Comparison of ENCODE assay signal across 13 mouse cellular contexts in the genomic region with DNA sequence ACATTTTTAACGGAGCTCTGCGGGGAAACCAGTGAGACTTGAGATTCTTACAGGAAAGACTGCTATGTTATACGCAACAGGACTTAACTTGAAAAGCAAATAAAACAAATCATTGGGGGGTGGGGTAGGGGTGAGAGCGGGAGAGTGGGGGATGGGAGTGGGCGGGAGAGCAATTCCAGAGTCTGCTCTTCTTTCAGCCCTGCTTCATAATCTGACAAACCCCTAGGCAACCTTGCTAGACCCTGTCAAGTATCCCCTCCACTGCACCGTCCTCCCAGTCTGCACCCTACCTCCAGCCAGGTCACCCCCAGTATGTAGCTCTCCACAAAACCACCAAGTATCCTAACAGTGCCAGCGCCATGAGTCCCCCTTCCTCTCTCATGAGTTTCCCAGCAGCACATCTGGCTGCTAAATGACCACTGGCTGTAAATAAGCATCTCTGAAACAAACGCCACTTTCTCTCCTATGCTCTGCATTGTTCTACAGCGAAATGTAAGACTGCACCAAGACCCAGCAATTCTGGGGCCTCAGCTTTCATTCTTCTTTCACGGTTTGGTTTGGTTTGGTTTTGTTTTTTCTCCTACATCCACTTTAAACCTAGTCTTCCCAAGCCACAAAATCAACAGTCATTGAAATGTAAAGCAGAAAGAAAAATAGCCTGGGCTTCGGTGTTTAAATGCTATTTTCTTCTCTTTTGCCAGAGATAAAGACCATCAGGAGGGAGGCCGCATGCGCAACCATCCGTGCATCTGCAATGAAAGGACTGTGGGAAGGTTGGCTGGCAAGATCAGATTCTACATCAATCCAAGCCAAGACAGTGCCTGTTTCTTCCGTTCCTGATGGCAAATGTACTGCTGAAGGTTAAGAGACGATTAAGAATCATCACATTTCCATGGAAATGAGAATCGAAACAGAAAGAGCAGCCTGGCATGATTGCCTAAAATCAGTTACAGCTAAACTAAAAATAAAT. TPM values are rescaled to one million over a fixed set of nuclear protein-coding genes. Genes with fewer than 3 reads are reported as not detected.
A peak's percentile ranks its signal among the peaks of the same experiment; 100 is the strongest.
DNase-seq lines count a peak whose midpoint lies in the region; ATAC-seq lines count a peak whose summit lies in the region.
"Had no signal": no experiment of that assay in that cellular context is flagged by ENCODE, and none has a peak within 500 bp of the region (broad histone marks: within the 10 kb centered on the region; RNA-seq: fewer than 3 reads in every experiment).

No protein-coding gene starts in this region.

- intact Hi-C loops in left cerebral cortex, postnatal 25 days (cut with DNase I), result no loop called here
- intact Hi-C loops in gastrocnemius, postnatal 14 days (cut with DNase I; ENCODE audit: low total_unique reads), result no loop called here

- H3K4me1 ChIP-seq in hindbrain, embryonic 12.5 days, result peaks cover 4% of the 10 kb centered on the region; the same call in 1 of the 2 replicates
- peaks cover 6% of the 10 kb centered on the region; the same call in 1 of the 2 replicates for H3K4me1 ChIP-seq in limb, embryonic 10.5 days
- H3K4me1 ChIP-seq in neural tube, embryonic 13.5 days (replicated peaks), result peaks cover 30% of the 10 kb centered on the region
- H3K4me1 ChIP-seq: embryonic facial prominence, embryonic 15.5 days had no signal

- peak; percentile 22 to 60 for DNase-seq in left cerebral cortex, postnatal 25 days (ENCODE audit: low spot score in 2 of 2)
- no peak for DNase-seq in left cerebral cortex, adult 8-10 months (ENCODE audit: low spot score in 2 of 2)
- DNase-seq in limb, embryonic 10.5 days (ENCODE audit: low spot score), result no peak
- no peak for DNase-seq in lung, postnatal 25 days (ENCODE audit: low spot score)
- DNase-seq in adipocyte (ENCODE audit: low spot score), result no peak
- DNase-seq in gastrocnemius, postnatal 14 days, result no peak
- DNase-seq: heart, postnatal 36 days; kidney, postnatal 25 days; lung, postnatal 36 days had no signal

- no peak overlapping the region for H3K4me3 ChIP-seq in hindbrain, embryonic 12.5 days
- H3K4me3 ChIP-seq in limb, embryonic 10.5 days, result no peak overlapping the region
- H3K4me3 ChIP-seq in neural tube, embryonic 13.5 days, result no peak overlapping the region
- H3K4me3 ChIP-seq: embryonic facial prominence, embryonic 15.5 days had no signal

- no peaks in the 10 kb centered on the region for H3K36me3 ChIP-seq in hindbrain, embryonic 12.5 days
- H3K36me3 ChIP-seq in limb, embryonic 10.5 days, result no peaks in the 10 kb centered on the region
- H3K36me3 ChIP-seq in neural tube, embryonic 13.5 days, result no peaks in the 10 kb centered on the region
- H3K36me3 ChIP-seq: embryonic facial prominence, embryonic 15.5 days had no signal

- no peak overlapping the region for H3K9ac ChIP-seq in hindbrain, embryonic 12.5 days
- peak overlapping the region; percentile 12; the same call in 1 of the 2 replicates for H3K9ac ChIP-seq in neural tube, embryonic 13.5 days
- H3K9ac ChIP-seq: embryonic facial prominence, embryonic 15.5 days had no signal

- H3K27ac ChIP-seq in hindbrain, embryonic 12.5 days, result peak overlapping the region; percentile 62; the same call in 1 of the 2 replicates
- 0 out of 2 replicates have a peak overlapping the region, but pooled peaks have one; percentile 36 for H3K27ac ChIP-seq in limb, embryonic 10.5 days
- H3K27ac ChIP-seq in neural tube, embryonic 13.5 days (replicated peaks), result peak overlapping the region; percentile 73
- H3K27ac ChIP-seq: embryonic facial prominence, embryonic 15.5 days had no signal

- no peaks in the 10 kb centered on the region for H3K9me3 ChIP-seq in hindbrain, embryonic 12.5 days (replicated peaks)
- no peaks in the 10 kb centered on the region for H3K9me3 ChIP-seq in limb, embryonic 10.5 days (replicated peaks)
- H3K9me3 ChIP-seq in neural tube, embryonic 13.5 days, result no peaks in the 10 kb centered on the region
- H3K9me3 ChIP-seq: embryonic facial prominence, embryonic 15.5 days had no signal

- H3K4me2 ChIP-seq in hindbrain, embryonic 12.5 days (replicated peaks), result peak overlapping the region; percentile 21
- H3K4me2 ChIP-seq in neural tube, embryonic 13.5 days, result peak overlapping the region; percentile 33
- H3K4me2 ChIP-seq: embryonic facial prominence, embryonic 15.5 days; liver, embryonic 11.5 days had no signal

- ATAC-seq in hindbrain, embryonic 12.5 days (ENCODE audit: low FRiP score), result peak; percentile 74
- peak; percentile 75 for ATAC-seq in neural tube, embryonic 13.5 days (ENCODE audit: low read depth)

- whole genome bisulfite sequencing in hindbrain, embryonic 12.5 days, result 33% methylated on average over 17 of the region's 17 CpGs
- 62% methylated on average over 17 of the region's 17 CpGs for WGBS in limb, embryonic 10.5 days
- 35% methylated on average over 17 of the region's 17 CpGs for WGBS in neural tube, embryonic 13.5 days

- H3K27me3 ChIP-seq in hindbrain, embryonic 12.5 days, result no peaks in the 10 kb centered on the region
- no peaks in the 10 kb centered on the region for H3K27me3 ChIP-seq in limb, embryonic 10.5 days (ENCODE audit: low read depth, poor library complexity, severe bottlenecking)
- no peaks in the 10 kb centered on the region for H3K27me3 ChIP-seq in neural tube, embryonic 13.5 days
- H3K27me3 ChIP-seq: embryonic facial prominence, embryonic 15.5 days had no signal

RNA-seq across cellular contexts. Expression of gene Htr7, which starts 54.5 kb away (rescaled TPM):
- total RNA-seq in left cerebral cortex, postnatal 25 days (2021), result 10 to 100 TPM; 11.4 to 14.3 TPM
- 10 to 100 TPM in 3 of 4 experiments, 1 to 10 TPM in 1; 9.6 to 14.7 (median 12.2) TPM for total RNA-seq in left cerebral cortex, adult 8-10 months (2022)
- 1.5 and 1.8 TPM in 2 replicates for polyA plus RNA-seq in hindbrain, embryonic 12.5 days (2016; fragmentation: Nextera tagmentation; extraction: Ambion mirVana)
- not detected in 2 replicates for polyA plus RNA-seq in limb, embryonic 10.5 days (2016; fragmentation: Nextera tagmentation; extraction: Ambion mirVana)
- 17.2 and 18.9 TPM in 2 replicates for polyA plus RNA-seq in neural tube, embryonic 13.5 days (2015; fragmentation: Nextera tagmentation; extraction: Ambion mirVana)
- 1 to 10 TPM; 1.4 to 2.0 TPM for total RNA-seq in gastrocnemius, postnatal 14 days (2021)
- polyA plus RNA-seq: liver, embryonic 11.5 days had no signal

Comparison
In these comparisons a context has a peak if more than half of its experiments do, and no peak if none do; other contexts are left out.
1. DNase-seq: peak in left cerebral cortex, postnatal 25 days (2 of 2); none in left cerebral cortex, adult 8-10 months (0 of 2), limb, embryonic 10.5 days (single experiment), lung, postnatal 25 days (single experiment), adipocyte (single experiment) and gastrocnemius, postnatal 14 days (single experiment).
2. Peak in every context shown above with its lines, with median percentiles within 50 percentile points of each other: H3K27ac ChIP-seq.